Mouse (Mus musculus): Measurements from ENCODE around the gene Gpt2. TPM values are rescaled to one million over a fixed set of nuclear protein-coding genes. Genes with fewer than 3 reads are reported as not detected.
A peak's percentile ranks its signal among the peaks of the same experiment; 100 is the strongest.

Gpt2 gene
- polyA plus RNA-seq (2015; fragmentation: Nextera tagmentation; extraction: Ambion mirVana): 18.1 and 18.6 TPM in 2 replicates

- H3K4me1 ChIP-seq: peaks cover 17% of the 10 kb centered on the region
- no peaks in the 10 kb centered on the region for H3K27me3 ChIP-seq
- peak within 1 kb of the TSS; percentile 76 for H3K9ac ChIP-seq
- H3K27ac ChIP-seq: peak within 1 kb of the TSS; percentile 61
- no peaks in the 10 kb centered on the region for H3K9me3 ChIP-seq
- H3K4me3 ChIP-seq: peak within 1 kb of the TSS; percentile 62
- WGBS: under 1% methylated on average over 41 of the region's 41 CpGs
- peak; percentile 99 for ATAC-seq (ENCODE audit: borderline replicate concordance, extremely low read depth, low FRiP score, low TSS enrichment)
- H3K36me3 ChIP-seq: no peaks in the 10 kb centered on the region
- peak within 1 kb of the TSS; percentile 99 for H3K4me2 ChIP-seq
These were observed at the start of gene Gpt2 for GRCm38 (mm10) chr8:85492125-85492875. Gene Gpt2 (plus strand): TSS chr8:85492576.

- Histone ChIP-seq H3K27me3 (no peaks in the 10 kb centered on the region), H3K36me3 (no peaks in the 10 kb centered on the region), H3K4me1 (no peaks in the 10 kb centered on the region), H3K4me2 (no peak overlapping the region), H3K9ac (no peak overlapping the region), H3K4me3 (no peak overlapping the region), H3K9me3 (no peaks in the 10 kb centered on the region), H3K27ac (no peak overlapping the region)
- no peak for ATAC-seq (ENCODE audit: borderline replicate concordance, extremely low read depth, low FRiP score, low TSS enrichment)
These were observed 48.3 kb upstream of the Gpt2 start for GRCm38 (mm10) chr8:85444092-85444491.

GRCm38 (mm10) chr8:85445936-85446685 lies 46.3 kb upstream of the Gpt2 start:
- ATAC-seq (ENCODE audit: borderline replicate concordance, extremely low read depth, low FRiP score, low TSS enrichment): no peak
- H3K4me1 ChIP-seq: no peaks in the 10 kb centered on the region
- H3K27me3 ChIP-seq: no peaks in the 10 kb centered on the region
- H3K9ac ChIP-seq: no peak overlapping the region
- H3K36me3 ChIP-seq: no peaks in the 10 kb centered on the region
- H3K4me2 ChIP-seq: no peak overlapping the region
- no peaks in the 10 kb centered on the region for H3K9me3 ChIP-seq
- no peak overlapping the region for H3K4me3 ChIP-seq
- 74% methylated on average over 15 of the region's 15 CpGs for WGBS
- no peak overlapping the region for H3K27ac ChIP-seq

- Histone ChIP-seq H3K27ac (no peak overlapping the region), H3K4me2 (no peak overlapping the region), H3K4me1 (peaks cover 6% of the 10 kb centered on the region; the same call in 1 of the 2 replicates), H3K4me3 (no peak overlapping the region), H3K9ac (no peak overlapping the region), H3K27me3 (no peaks in the 10 kb centered on the region), H3K9me3 (no peaks in the 10 kb centered on the region), H3K36me3 (no peaks in the 10 kb centered on the region)
- WGBS: 71% methylated on average over 3 of the region's 3 CpGs
- ATAC-seq (ENCODE audit: borderline replicate concordance, extremely low read depth, low FRiP score, low TSS enrichment): no peak
These were observed 42.0 kb upstream of the Gpt2 start for GRCm38 (mm10) chr8:85450335-85450734.

GRCm38 (mm10) chr8:85452328-85452727 lies 40.0 kb upstream of the Gpt2 start:
- H3K9ac ChIP-seq: no peak overlapping the region; the same call in 1 of the 2 replicates
- peaks cover 6% of the 10 kb centered on the region; the same call in 1 of the 2 replicates for H3K4me1 ChIP-seq
- no peaks in the 10 kb centered on the region for H3K9me3 ChIP-seq
- 13% methylated on average over 14 of the region's 14 CpGs for WGBS
- peak overlapping the region; percentile 46 for H3K4me2 ChIP-seq
- H3K27me3 ChIP-seq: no peaks in the 10 kb centered on the region
- no peak overlapping the region for H3K27ac ChIP-seq
- H3K4me3 ChIP-seq: 0 out of 2 replicates have a peak overlapping the region, but pooled peaks have one; percentile 4
- ATAC-seq (ENCODE audit: borderline replicate concordance, extremely low read depth, low FRiP score, low TSS enrichment): peak; percentile 55; the same call in 1 of the 2 replicates
- no peaks in the 10 kb centered on the region for H3K36me3 ChIP-seq

- no peak for ATAC-seq (ENCODE audit: borderline replicate concordance, extremely low read depth, low FRiP score, low TSS enrichment)
- H3K4me1 ChIP-seq: peaks cover 6% of the 10 kb centered on the region; the same call in 1 of the 2 replicates
- H3K4me2 ChIP-seq: no peak overlapping the region
- 84% methylated on average over 2 of the region's 2 CpGs for WGBS
- no peak overlapping the region for H3K4me3 ChIP-seq
- no peaks in the 10 kb centered on the region for H3K36me3 ChIP-seq
- H3K27ac ChIP-seq: no peak overlapping the region
- H3K9ac ChIP-seq: no peak overlapping the region
- H3K27me3 ChIP-seq: no peaks in the 10 kb centered on the region
- H3K9me3 ChIP-seq: no peaks in the 10 kb centered on the region
These were observed 39.1 kb upstream of the Gpt2 start for GRCm38 (mm10) chr8:85453256-85453655.

GRCm38 (mm10) chr8:85454750-85455149 lies 37.6 kb upstream of the Gpt2 start:
- H3K36me3 ChIP-seq: no peaks in the 10 kb centered on the region
- H3K4me3 ChIP-seq: no peak overlapping the region
- no peak overlapping the region for H3K4me2 ChIP-seq
- H3K27ac ChIP-seq: no peak overlapping the region
- 53% methylated on average over 8 of the region's 8 CpGs for WGBS
- peaks cover 6% of the 10 kb centered on the region; the same call in 1 of the 2 replicates for H3K4me1 ChIP-seq
- H3K9me3 ChIP-seq: no peaks in the 10 kb centered on the region
- H3K27me3 ChIP-seq: no peaks in the 10 kb centered on the region
- H3K9ac ChIP-seq: no peak overlapping the region
- ATAC-seq (ENCODE audit: borderline replicate concordance, extremely low read depth, low FRiP score, low TSS enrichment): no peak

- peaks cover 6% of the 10 kb centered on the region; the same call in 1 of the 2 replicates for H3K4me1 ChIP-seq
- H3K9ac ChIP-seq: no peak overlapping the region
- WGBS: 9% methylated on average over 14 of the region's 14 CpGs
- H3K36me3 ChIP-seq: no peaks in the 10 kb centered on the region
- no peak overlapping the region for H3K4me3 ChIP-seq
- no peak for ATAC-seq (ENCODE audit: borderline replicate concordance, extremely low read depth, low FRiP score, low TSS enrichment)
- no peaks in the 10 kb centered on the region for H3K9me3 ChIP-seq
- H3K27me3 ChIP-seq: no peaks in the 10 kb centered on the region
- no peak overlapping the region for H3K4me2 ChIP-seq
- H3K27ac ChIP-seq: no peak overlapping the region
These were observed 35.8 kb upstream of the Gpt2 start for GRCm38 (mm10) chr8:85456536-85456935.

GRCm38 (mm10) chr8:85459582-85459981 lies 32.8 kb upstream of the Gpt2 start:
- Histone ChIP-seq H3K9ac (no peak overlapping the region), H3K36me3 (no peaks in the 10 kb centered on the region), H3K27me3 (no peaks in the 10 kb centered on the region), H3K27ac (no peak overlapping the region), H3K9me3 (no peaks in the 10 kb centered on the region), H3K4me2 (no peak overlapping the region), H3K4me1 (0 out of 2 replicates have a peak, but pooled peaks cover 2% of the 10 kb centered on the region), H3K4me3 (no peak overlapping the region)
- WGBS: 66% methylated on average over 3 of the region's 3 CpGs
- no peak for ATAC-seq (ENCODE audit: borderline replicate concordance, extremely low read depth, low FRiP score, low TSS enrichment)

GRCm38 (mm10) chr8:85460804-85461203 lies 31.6 kb upstream of the Gpt2 start:
- H3K4me1 ChIP-seq: 0 out of 2 replicates have a peak, but pooled peaks cover 2% of the 10 kb centered on the region
- ATAC-seq (ENCODE audit: borderline replicate concordance, extremely low read depth, low FRiP score, low TSS enrichment): no peak
- H3K4me3 ChIP-seq: no peak overlapping the region
- H3K9ac ChIP-seq: no peak overlapping the region
- no peak overlapping the region for H3K4me2 ChIP-seq
- H3K9me3 ChIP-seq: no peaks in the 10 kb centered on the region
- H3K27me3 ChIP-seq: no peaks in the 10 kb centered on the region
- no peak overlapping the region for H3K27ac ChIP-seq
- WGBS: 31% methylated on average over 5 of the region's 5 CpGs
- no peaks in the 10 kb centered on the region for H3K36me3 ChIP-seq

- no peak for ATAC-seq (ENCODE audit: borderline replicate concordance, extremely low read depth, low FRiP score, low TSS enrichment)
- Histone ChIP-seq H3K9me3 (no peaks in the 10 kb centered on the region), H3K27me3 (no peaks in the 10 kb centered on the region), H3K4me2 (no peak overlapping the region), H3K9ac (no peak overlapping the region), H3K36me3 (no peaks in the 10 kb centered on the region), H3K4me1 (0 out of 2 replicates have a peak, but pooled peaks cover 2% of the 10 kb centered on the region), H3K4me3 (no peak overlapping the region), H3K27ac (no peak overlapping the region)
- WGBS: 79% methylated on average over 3 of the region's 3 CpGs
These were observed 31.0 kb upstream of the Gpt2 start for GRCm38 (mm10) chr8:85461377-85461776.

GRCm38 (mm10) chr8:85462441-85462840 lies 29.9 kb upstream of the Gpt2 start:
- H3K27ac ChIP-seq: no peak overlapping the region
- H3K9me3 ChIP-seq: no peaks in the 10 kb centered on the region
- no peak overlapping the region for H3K4me3 ChIP-seq
- H3K36me3 ChIP-seq: no peaks in the 10 kb centered on the region
- no peak overlapping the region for H3K9ac ChIP-seq
- H3K4me2 ChIP-seq: no peak overlapping the region
- 0 out of 2 replicates have a peak, but pooled peaks cover 2% of the 10 kb centered on the region for H3K4me1 ChIP-seq
- 65% methylated on average over 1 of the region's 1 CpGs for WGBS
- H3K27me3 ChIP-seq: no peaks in the 10 kb centered on the region
- no peak for ATAC-seq (ENCODE audit: borderline replicate concordance, extremely low read depth, low FRiP score, low TSS enrichment)
